In the genomic region with DNA sequence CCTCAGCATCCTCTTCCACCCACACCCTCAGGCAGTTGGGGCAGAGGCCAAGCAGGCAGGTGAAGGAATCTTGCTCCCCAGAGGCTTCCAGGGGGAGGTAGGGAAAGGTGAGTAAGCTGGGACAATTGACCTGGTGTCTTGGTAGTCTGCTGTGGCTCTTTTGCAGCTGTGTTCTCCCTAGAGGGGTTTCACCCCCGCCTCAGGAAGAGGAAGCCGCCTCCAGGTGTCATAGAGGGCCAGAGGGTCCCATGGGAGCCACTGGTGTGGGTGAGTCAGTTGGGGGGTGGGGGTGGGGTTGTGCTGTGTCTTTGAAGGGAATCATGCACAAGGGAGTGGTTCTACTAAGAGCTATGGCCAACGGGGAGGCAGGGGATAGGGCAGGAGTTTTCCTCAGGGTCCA, we compare ENCODE assay signal across 16 mouse cellular contexts.
A peak's percentile ranks its signal among the peaks of the same experiment; 100 is the strongest.
DNase-seq lines count a peak whose midpoint lies in the region; ATAC-seq and TF ChIP-seq lines count a peak whose summit lies in the region.
"Had no signal": no experiment of that assay in that cellular context is flagged by ENCODE, and none has a peak within 500 bp of the region (broad histone marks: within the 10 kb centered on the region; RNA-seq: fewer than 3 reads in every experiment).

No protein-coding gene starts in this region.

- no peak overlapping the region for H3K4me2 ChIP-seq in heart, embryonic 12.5 days
- H3K4me2 ChIP-seq in liver, embryonic 15.5 days, result no peak overlapping the region
- H3K4me2 ChIP-seq: embryonic facial prominence, embryonic 12.5 days; hindbrain, embryonic 14.5 days had no signal

- no peak overlapping the region for H3K9ac ChIP-seq in heart, embryonic 12.5 days
- no peak overlapping the region; the same call in 1 of the 2 replicates for H3K9ac ChIP-seq in liver, embryonic 15.5 days
- H3K9ac ChIP-seq: embryonic facial prominence, embryonic 12.5 days; hindbrain, embryonic 14.5 days had no signal

- H3K27ac ChIP-seq in heart, embryonic 12.5 days (ENCODE audit: poor library complexity, severe bottlenecking), result 0 out of 2 replicates have a peak overlapping the region, but pooled peaks have one; percentile 93
- H3K27ac ChIP-seq in liver, embryonic 15.5 days (replicated peaks), result peak overlapping the region; percentile 100
- H3K27ac ChIP-seq: embryonic facial prominence, embryonic 12.5 days; hindbrain, embryonic 14.5 days had no signal

- no peaks in the 10 kb centered on the region for H3K9me3 ChIP-seq in heart, embryonic 12.5 days (replicated peaks)
- no peaks in the 10 kb centered on the region for H3K9me3 ChIP-seq in liver, embryonic 15.5 days (replicated peaks)
- H3K9me3 ChIP-seq: embryonic facial prominence, embryonic 12.5 days had no signal

- no peaks in the 10 kb centered on the region for H3K36me3 ChIP-seq in heart, embryonic 12.5 days
- no peaks in the 10 kb centered on the region for H3K36me3 ChIP-seq in C2C12 (ENCODE audit: control insufficient read depth, insufficient read depth)
- H3K36me3 ChIP-seq in liver, embryonic 15.5 days (replicated peaks), result no peaks in the 10 kb centered on the region
- H3K36me3 ChIP-seq: embryonic facial prominence, embryonic 12.5 days had no signal

- H3K79me2 ChIP-seq in C2C12 (ENCODE audit: control insufficient read depth, insufficient read depth), result no peaks in the 10 kb centered on the region

- no peak for DNase-seq in heart, adult 9 months (ENCODE audit: low spot score in 2 of 2)
- peak; percentile 63 for DNase-seq in 3134 (ENCODE audit: extremely low read depth, insufficient read length, low spot score)
- DNase-seq in kidney, postnatal 14 days, result no peak
- no peak for DNase-seq in lung, adult 18-20 months
- no peak for DNase-seq in layer of hippocampus, postnatal 25 days (ENCODE audit: extremely low spot score in 1 of 2, low spot score in 1 of 2)
- DNase-seq: adrenal gland, postnatal 36 days; layer of hippocampus, adult 9-11 months; lung, adult 2 months had no signal

- no peak overlapping the region for H3ac ChIP-seq in C2C12 (ENCODE audit: control insufficient read depth, insufficient read length, low read depth)

- no peak for ATAC-seq in heart, embryonic 12.5 days (ENCODE audit: insufficient number of reproducible peaks, low FRiP score)
- no peak for ATAC-seq in liver, embryonic 15.5 days (ENCODE audit: insufficient read depth)
- ATAC-seq: intestine, embryonic 16.5 days; midbrain, embryonic 16.5 days; Patski had no signal

- no peak overlapping the region for H3K4me3 ChIP-seq in heart, embryonic 12.5 days
- no peak overlapping the region for H3K4me3 ChIP-seq in C2C12 (ENCODE audit: insufficient read depth, poor library complexity, severe bottlenecking)
- H3K4me3 ChIP-seq in liver, embryonic 15.5 days (replicated peaks), result no peak overlapping the region
- H3K4me3 ChIP-seq: embryonic facial prominence, embryonic 12.5 days had no signal

- TF ChIP-seq CTCF in C2C12 (IDR thresholded peaks at IDR 0.05; ENCODE audit: control insufficient read depth, insufficient read depth, insufficient read length), result no peak

- peaks cover 50% of the 10 kb centered on the region for H3K4me1 ChIP-seq in heart, embryonic 12.5 days (replicated peaks)
- H3K4me1 ChIP-seq in liver, embryonic 15.5 days (replicated peaks), result peaks cover 76% of the 10 kb centered on the region

- 64% methylated on average over 3 of the region's 3 CpGs for WGBS in heart, embryonic 12.5 days
- WGBS in liver, embryonic 15.5 days (ENCODE audit: insufficient replicate concordance), result 52% methylated on average over 3 of the region's 3 CpGs

- no peaks in the 10 kb centered on the region for H3K79me3 ChIP-seq in C2C12 (ENCODE audit: low read depth)

- no peaks in the 10 kb centered on the region for H3K27me3 ChIP-seq in heart, embryonic 12.5 days (replicated peaks)
- no peaks in the 10 kb centered on the region for H3K27me3 ChIP-seq in C2C12 (ENCODE audit: control insufficient read depth, insufficient read depth, insufficient read length)
- H3K27me3 ChIP-seq in liver, embryonic 15.5 days, result no peaks in the 10 kb centered on the region
- H3K27me3 ChIP-seq: embryonic facial prominence, embryonic 12.5 days; Patski had no signal

TF ChIP-seq in C2C12, 6 proteins besides CTCF, POLR2A, EP300 and RAD21:
- TF ChIP-seq MYOG (IDR thresholded peaks at IDR 0.05; ENCODE audit: control insufficient read depth, extremely low read depth, insufficient read length) (no peak), MAX (IDR thresholded peaks at IDR 0.05) (no peak), FOSL1 (IDR thresholded peaks at IDR 0.05; ENCODE audit: insufficient read depth, low read length, poor library complexity, severe bottlenecking) (no peak), CEBPB (IDR thresholded peaks at IDR 0.05; ENCODE audit: low read depth) (no peak), MYOD1 (IDR thresholded peaks at IDR 0.05; ENCODE audit: control insufficient read depth, insufficient read length, low read depth) (peak; percentile 5), USF1 (IDR thresholded peaks at IDR 0.05; ENCODE audit: low read depth) (no peak)
TF ChIP-seq in C2C12: peak in this region for 1.
